Mouse (Mus musculus) heart, adult 2 months (tissue): Measurements from ENCODE around the gene Pias1. TPM values are rescaled to one million over a fixed set of nuclear protein-coding genes. Genes with fewer than 3 reads are reported as not detected.

Experiments
- DNase-seq, 2 experiments: peaks; one replicate each; pipeline ENCODE4 v3.0.0; 2021
- H3K27ac ChIP-seq: fragments of 200-600 bp; 2 replicates; pipeline ENCODE4 v1.8.1; 2022
- H3K27me3 ChIP-seq: fragments of 200-500 bp; 2 replicates; pipeline ENCODE4 v1.6.1; 2012; ENCODE audit warnings: mild to moderate bottlenecking, low read length, inconsistent platforms, mixed read lengths; ENCODE audit not compliant: control insufficient read depth, insufficient read depth
- H3K36me3 ChIP-seq: fragments of 200-500 bp; 2 replicates; pipeline ENCODE4 v1.6.1; 2012; ENCODE audit warnings: low read length, inconsistent platforms; ENCODE audit not compliant: control insufficient read depth, insufficient read depth
- H3K4me1 ChIP-seq: fragments of 200-500 bp; 2 replicates; pipeline ENCODE4 v1.6.1; 2011; ENCODE audit warnings: low read length; ENCODE audit not compliant: control insufficient read depth, insufficient read depth
- H3K4me3 ChIP-seq: fragments of 200-600 bp; 2 replicates; pipeline ENCODE4 v1.8.1; 2022
- H3K79me2 ChIP-seq: fragments of 200-500 bp; replicated peaks from 2 replicates; pipeline ENCODE4 v1.6.1; 2012; ENCODE audit warnings: mild to moderate bottlenecking, inconsistent platforms, low read length, moderate library complexity, mixed read lengths; ENCODE audit not compliant: control insufficient read depth, insufficient read depth
- H3K9ac ChIP-seq: fragments of 200-500 bp; 2 replicates; pipeline ENCODE4 v1.6.1; 2012; ENCODE audit warnings: low read depth, mild to moderate bottlenecking, control low read depth, inconsistent platforms, low read length, mixed read lengths
- CTCF ChIP-seq: fragments of 200-600 bp; IDR thresholded peaks from 2 replicates; pipeline ENCODE4 v1.8.1; 2022; ENCODE audit warnings: antibody characterized with exemption, mild to moderate bottlenecking, moderate library complexity
- EP300 ChIP-seq: fragments of 200-500 bp; IDR thresholded peaks from 2 replicates; pipeline ENCODE4 v1.6.1; 2011; ENCODE audit warnings: low read depth, low read length, control low read depth; ENCODE audit not compliant: insufficient read depth
- POLR2A ChIP-seq: fragments of 200-500 bp; IDR thresholded peaks from 2 replicates; pipeline ENCODE4 v1.6.1; 2011; ENCODE audit warnings: mild to moderate bottlenecking, low read depth, low read length, control low read depth; ENCODE audit not compliant: insufficient read depth
- WGBS: fragments of 180-500 bp; shearing (Covaris S2); methylation state at CpG from one replicate; pipeline ENCODE4 v1.1.7; 2018; 5-methylcytosine and 5-hydroxymethylcytosine counted together
- intact Hi-C: fragments of 180-260 bp; cut with DNase I; formaldehyde crosslinking; loops from one replicate; pipeline ENCODE4 v1.15.1; 2025
- polyA plus RNA-seq: library from polyadenylated mRNA; depleted of rRNA; stranded (reverse); fragments of >200 nt; gene quantifications from 2 replicates; pipeline ENCODE4 v1.2.3, GENCODE M21; 2012; rRNA removed
- total RNA-seq, 2 experiments: library from RNA; stranded (reverse); gene quantifications; 2 replicates each; pipeline ENCODE4 v1.2.3; 2021

Gene Pias1
- total and polyA plus RNA-seq, 3 experiments: 18.0 to 26.1 (median 24.2) TPM

DNA sequence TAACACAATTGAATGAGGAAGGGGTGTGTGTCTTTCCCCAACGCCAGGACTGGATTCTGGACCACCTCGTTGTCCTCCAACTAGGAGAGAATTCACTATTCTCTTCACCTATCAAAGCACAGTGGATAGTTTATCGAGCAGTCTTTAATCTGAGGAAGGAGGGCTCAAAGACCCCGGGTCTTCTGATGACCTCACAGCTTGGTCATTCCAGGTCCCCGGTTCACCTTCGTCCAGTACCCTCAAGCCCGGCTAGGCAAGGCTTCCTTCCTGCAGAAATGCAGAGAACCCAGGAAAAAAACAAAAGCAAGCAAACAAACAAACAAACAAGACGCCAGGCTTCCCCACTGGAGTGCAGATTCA, 149.6 kb downstream of the Pias1 start:
- Histone ChIP-seq H3K4me1 (peaks cover 2% of the 10 kb centered on the region), H3K9ac (peak overlapping the region; percentile 59; the same call in 1 of the 2 replicates), H3K79me2 (no peaks in the 10 kb centered on the region), H3K27me3 (no peaks in the 10 kb centered on the region), H3K27ac (peak overlapping the region; percentile 87), H3K36me3 (no peaks in the 10 kb centered on the region), H3K4me3 (peak overlapping the region; percentile 67)
- intact Hi-C loops: no loop called here
- 14% methylated on average over 8 of the region's 8 CpGs for WGBS
- no peak for TF ChIP-seq EP300
- no peak for TF ChIP-seq CTCF
- no peak for TF ChIP-seq POLR2A
- no peak for DNase-seq

DNA sequence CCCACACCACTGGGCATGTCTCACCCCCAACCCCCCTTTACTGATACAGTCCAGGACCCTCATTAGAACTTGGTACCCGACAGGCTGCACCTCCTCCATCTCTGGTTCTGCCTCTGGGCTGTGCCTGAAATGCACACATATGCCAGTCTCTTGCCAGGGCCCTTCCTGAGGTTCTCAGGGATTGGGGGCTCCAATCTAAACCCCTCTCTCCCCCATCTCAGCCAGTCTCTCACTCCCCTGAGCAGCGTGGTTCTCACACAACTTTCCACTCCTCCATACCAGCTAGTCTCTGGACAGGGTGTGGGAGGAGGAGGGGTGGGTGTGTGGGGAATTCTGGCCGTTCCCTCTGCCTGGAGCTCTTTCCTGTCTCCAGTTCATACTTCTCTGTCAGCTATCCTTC, 150.1 kb downstream of the Pias1 start:
- intact Hi-C loops: no loop called here
- Histone ChIP-seq H3K27ac (no peak overlapping the region), H3K36me3 (no peaks in the 10 kb centered on the region), H3K9ac (no peak overlapping the region), H3K79me2 (no peaks in the 10 kb centered on the region), H3K4me3 (no peak overlapping the region), H3K4me1 (peaks cover 2% of the 10 kb centered on the region), H3K27me3 (no peaks in the 10 kb centered on the region)
- TF ChIP-seq EP300 (no peak), POLR2A (no peak), CTCF (no peak)
- DNase-seq: no peak
- 36% methylated on average over 3 of the region's 3 CpGs for WGBS

DNA sequence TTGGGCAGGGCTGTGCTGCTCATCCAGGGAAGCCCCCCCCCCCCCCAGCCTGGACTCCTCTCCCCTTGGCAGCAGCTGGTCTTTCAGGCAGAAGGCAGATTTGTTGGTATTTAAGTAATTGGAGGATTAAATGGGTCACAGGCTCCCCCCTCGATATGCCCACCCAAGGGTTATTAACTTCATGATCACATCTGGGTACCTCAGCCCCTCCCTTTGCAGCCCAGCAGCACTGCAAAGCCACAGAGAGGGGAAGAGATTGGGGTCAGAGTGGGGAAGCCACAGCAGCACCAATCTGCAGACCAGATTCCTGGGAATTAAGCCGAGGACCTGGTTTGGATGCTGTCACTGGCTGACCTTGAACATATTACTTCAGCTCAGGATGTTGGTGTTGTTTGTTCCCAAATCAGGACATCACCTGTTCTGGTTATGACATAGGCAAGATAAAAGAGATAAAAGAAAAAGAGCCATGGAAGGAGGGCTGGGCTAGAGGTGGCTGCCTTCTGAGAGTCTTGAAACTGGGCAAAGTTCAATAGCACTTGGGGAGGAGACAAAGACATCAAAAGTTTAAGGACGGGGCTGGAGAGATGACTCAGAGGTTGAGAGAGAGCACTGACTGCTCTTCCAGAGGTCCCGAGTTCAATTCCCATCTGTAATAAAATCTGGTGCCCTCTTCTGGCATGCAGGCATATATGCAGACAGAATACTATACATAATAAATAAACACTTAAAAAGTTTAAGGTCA, 151.8 kb downstream of the Pias1 start:
- Histone ChIP-seq H3K27me3 (no peaks in the 10 kb centered on the region), H3K9ac (no peak overlapping the region), H3K79me2 (no peaks in the 10 kb centered on the region), H3K4me3 (no peak overlapping the region), H3K36me3 (no peaks in the 10 kb centered on the region), H3K4me1 (peaks cover 2% of the 10 kb centered on the region), H3K27ac (no peak overlapping the region)
- intact Hi-C loops: no loop called here
- DNase-seq: no peak
- 65% methylated on average over 4 of the region's 4 CpGs for WGBS
- TF ChIP-seq CTCF (0 out of 2 replicates have a peak, but pooled peaks have one; percentile 9), EP300 (no peak), POLR2A (no peak)

DNA sequence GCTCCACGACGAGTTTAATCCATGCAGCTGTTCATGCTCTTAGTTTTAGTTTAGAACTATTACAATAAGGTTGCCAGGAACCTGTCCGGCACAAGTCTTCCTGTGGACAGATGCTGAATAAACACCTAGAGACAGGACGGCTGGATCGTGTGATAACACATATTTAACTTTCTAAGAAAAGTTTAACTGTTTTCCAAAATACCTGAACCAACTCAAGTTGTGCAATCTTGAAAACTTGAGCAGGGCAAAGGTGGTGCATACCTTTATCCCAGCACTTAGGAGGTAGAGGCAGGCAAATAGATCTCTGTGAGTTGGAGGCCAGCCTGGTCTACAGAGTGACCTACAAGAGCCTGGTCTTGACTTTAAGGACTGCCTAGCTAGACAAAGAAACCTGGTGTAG, 152.8 kb downstream of the Pias1 start:
- Histone ChIP-seq H3K4me3 (no peak overlapping the region), H3K27me3 (no peaks in the 10 kb centered on the region), H3K79me2 (no peaks in the 10 kb centered on the region), H3K36me3 (no peaks in the 10 kb centered on the region), H3K4me1 (peaks cover 2% of the 10 kb centered on the region), H3K27ac (no peak overlapping the region), H3K9ac (no peak overlapping the region)
- TF ChIP-seq CTCF (no peak), EP300 (no peak), POLR2A (no peak)
- intact Hi-C loops: no loop called here
- 71% methylated on average over 5 of the region's 5 CpGs for WGBS
- DNase-seq: no peak

DNA sequence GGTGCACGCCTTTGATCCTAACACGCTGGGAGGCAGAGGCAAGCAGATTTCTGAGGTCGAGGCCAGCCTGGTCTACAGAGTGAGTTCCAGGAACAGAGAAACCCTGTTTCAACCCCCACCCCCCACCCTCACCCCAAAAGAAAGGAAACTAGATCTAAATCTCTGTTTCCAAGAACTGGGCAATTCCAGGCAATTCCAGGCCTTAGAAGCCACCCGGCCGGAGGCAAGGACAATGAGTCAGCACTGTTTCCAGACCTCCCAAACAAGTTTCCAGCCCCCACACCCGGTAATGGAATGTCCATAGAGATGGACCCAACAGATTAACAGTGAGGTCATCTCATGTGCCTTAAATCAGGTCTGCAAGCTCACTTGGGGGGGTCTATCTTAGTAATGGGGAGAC, 157.8 kb downstream of the Pias1 start:
- Histone ChIP-seq H3K79me2 (no peaks in the 10 kb centered on the region), H3K4me3 (no peak overlapping the region), H3K27me3 (no peaks in the 10 kb centered on the region), H3K27ac (no peak overlapping the region), H3K9ac (no peak overlapping the region), H3K4me1 (peaks cover 3% of the 10 kb centered on the region), H3K36me3 (no peaks in the 10 kb centered on the region)
- intact Hi-C loops: loop anchor here (5.0 kb wide), 2 partner anchors 48 to 83 kb away; no protein-coding TSS in a partner anchor
- DNase-seq: no peak
- 76% methylated on average over 6 of the region's 6 CpGs for WGBS
- TF ChIP-seq POLR2A (no peak), CTCF (no peak), EP300 (no peak)

DNA sequence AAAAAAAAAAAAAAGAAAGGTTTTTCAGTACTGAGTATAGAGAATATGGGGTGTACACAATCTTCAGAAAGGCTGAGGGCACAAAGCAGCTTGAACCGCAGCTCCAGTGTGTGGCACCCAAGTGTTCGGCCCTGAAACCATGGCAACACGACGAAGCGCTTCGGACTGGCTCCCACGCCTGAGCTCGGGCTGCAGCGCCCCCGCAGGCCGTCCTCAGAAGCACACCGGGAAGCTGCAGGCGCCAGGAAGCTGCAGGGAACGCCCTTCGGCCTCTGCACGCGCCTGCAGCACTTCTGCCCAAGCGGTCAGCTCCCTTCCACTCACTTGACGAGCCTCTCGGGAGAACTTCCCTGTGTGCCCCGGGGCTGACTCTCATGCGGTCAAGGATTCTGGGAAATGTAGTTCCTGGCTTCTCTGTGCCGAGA, 159.1 kb downstream of the Pias1 start:
- Histone ChIP-seq H3K27me3 (no peaks in the 10 kb centered on the region), H3K79me2 (no peaks in the 10 kb centered on the region), H3K9ac (no peak overlapping the region), H3K4me1 (peaks cover 3% of the 10 kb centered on the region), H3K27ac (peak overlapping the region; percentile 28), H3K4me3 (peak overlapping the region; percentile 13), H3K36me3 (no peaks in the 10 kb centered on the region)
- DNase-seq: peak; percentile 97
- under 1% methylated on average over 23 of the region's 23 CpGs for WGBS
- TF ChIP-seq CTCF: peak; percentile 95
- TF ChIP-seq EP300: peak; percentile 96
- 0 out of 2 replicates have a peak, but pooled peaks have one; percentile 21 for TF ChIP-seq POLR2A
- intact Hi-C loops: loop anchor here (1.0 to 5.0 kb wide), 3 partner anchors 17 to 81 kb away; partner anchors contain the start of gene Fem1b

Other genes with a start within 250 kb of the Pias1 start
- gene Fem1b, start 176.0 kb downstream of the Pias1 start, total RNA-seq: 10 to 100 TPM; 16.1 to 16.7 TPM
- gene Fem1b, start 176.0 kb downstream of the Pias1 start, polyA plus RNA-seq: 4.9 and 10.2 TPM in 2 replicates
- 10 to 100 TPM; 18.3 to 26.0 TPM for gene Cln6, start 149.1 kb downstream of the Pias1 start, total RNA-seq
- 30.4 and 36.6 TPM in 2 replicates for gene Cln6, start 149.1 kb downstream of the Pias1 start, polyA plus RNA-seq
- gene Calml4, start 129.8 kb downstream of the Pias1 start, total RNA-seq: 1 to 10 TPM in 1 of 2 experiments, under 1 TPM in 1; 0.93 to 1.4 TPM
- 0.76 and 1.6 TPM in 2 replicates for gene Calml4, start 129.8 kb downstream of the Pias1 start, polyA plus RNA-seq
- under 1 TPM; 0.07 to 0.10 TPM for gene Skor1, start 161.0 kb upstream of the Pias1 start, total RNA-seq
- 0.04 TPM in 1 of 2 replicates, not detected in the other for gene Skor1, start 161.0 kb upstream of the Pias1 start, polyA plus RNA-seq